Comparison of ENCODE assay signal across 9 mouse cellular contexts in the genomic region with DNA sequence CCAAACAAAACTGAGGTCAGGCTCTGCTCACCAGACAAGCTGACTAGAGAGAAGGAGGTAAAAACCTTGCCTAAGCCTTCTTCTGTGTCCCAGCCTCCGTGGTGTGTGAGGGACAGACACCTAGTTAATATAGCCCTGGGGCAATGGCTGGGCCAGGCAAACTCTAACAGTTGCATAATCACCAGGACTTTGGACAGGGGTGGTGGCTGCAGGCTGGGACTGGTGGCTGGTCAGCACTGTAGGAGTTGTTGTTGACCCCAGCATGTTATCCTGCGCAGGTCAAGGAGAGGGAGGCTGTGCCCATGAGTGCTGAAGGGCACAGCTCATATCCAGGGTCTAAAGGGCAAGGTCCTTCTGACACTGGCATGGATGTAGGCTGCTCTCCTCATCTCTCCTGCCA. TPM values are rescaled to one million over a fixed set of nuclear protein-coding genes. Genes with fewer than 3 reads are reported as not detected.
DNase-seq lines count a peak whose midpoint lies in the region; ATAC-seq lines count a peak whose summit lies in the region.
"Had no signal": no experiment of that assay in that cellular context is flagged by ENCODE, and none has a peak within 500 bp of the region (broad histone marks: within the 10 kb centered on the region; RNA-seq: fewer than 3 reads in every experiment).

A gene (minus strand): TSS at position 127 of the 400 bp plus-strand sequence.

- 70% methylated on average over 2 of the region's 2 CpGs for WGBS in heart, embryonic 12.5 days
- 72% methylated on average over 2 of the region's 2 CpGs for WGBS in embryonic facial prominence, embryonic 12.5 days
- 72% methylated on average over 2 of the region's 2 CpGs for WGBS in intestine, embryonic 16.5 days

- H3K4me1 ChIP-seq in heart, embryonic 12.5 days (replicated peaks) = peaks cover 23% of the 10 kb centered on the region
- H3K4me1 ChIP-seq in embryonic facial prominence, embryonic 12.5 days = peaks cover 9% of the 10 kb centered on the region
- H3K4me1 ChIP-seq in intestine, embryonic 16.5 days (ENCODE audit: control insufficient read depth, insufficient read depth, low read length) = peaks cover 14% of the 10 kb centered on the region
- H3K4me1 ChIP-seq: midbrain, embryonic 15.5 days had no signal

- H3K9me3 ChIP-seq in heart, embryonic 12.5 days (replicated peaks) = no peaks in the 10 kb centered on the region
- no peaks in the 10 kb centered on the region for H3K9me3 ChIP-seq in embryonic facial prominence, embryonic 12.5 days
- no peaks in the 10 kb centered on the region for H3K9me3 ChIP-seq in intestine, embryonic 16.5 days (ENCODE audit: control insufficient read depth, low read length)
- H3K9me3 ChIP-seq: midbrain, embryonic 15.5 days had no signal

- H3K4me3 ChIP-seq in heart, embryonic 12.5 days = no peak within 1 kb of the TSS
- H3K4me3 ChIP-seq in embryonic facial prominence, embryonic 12.5 days = no peak within 1 kb of the TSS
- no peak within 1 kb of the TSS for H3K4me3 ChIP-seq in intestine, embryonic 16.5 days (ENCODE audit: low read length)
- H3K4me3 ChIP-seq: midbrain, embryonic 15.5 days had no signal

- peak within 1 kb of the TSS; percentile 61 for H3K4me2 ChIP-seq in heart, embryonic 12.5 days
- H3K4me2 ChIP-seq in embryonic facial prominence, embryonic 12.5 days (replicated peaks) = no peak within 1 kb of the TSS
- H3K4me2 ChIP-seq in intestine, embryonic 16.5 days (ENCODE audit: low read depth, low read length) = 0 out of 2 replicates have a peak within 1 kb of the TSS, but pooled peaks have one; percentile 8
- H3K4me2 ChIP-seq: midbrain, embryonic 15.5 days had no signal

- peak within 1 kb of the TSS; percentile 61 for H3K9ac ChIP-seq in heart, embryonic 12.5 days
- H3K9ac ChIP-seq in embryonic facial prominence, embryonic 12.5 days = no peak within 1 kb of the TSS
- H3K9ac ChIP-seq in intestine, embryonic 16.5 days (ENCODE audit: low read depth, low read length) = 0 out of 2 replicates have a peak within 1 kb of the TSS, but pooled peaks have one; percentile 51
- H3K9ac ChIP-seq: midbrain, embryonic 15.5 days had no signal

- intact Hi-C loops in left cerebral cortex, postnatal 36 days (cut with DNase I) = no loop called here

- DNase-seq in heart, adult 8-10 months (ENCODE audit: low spot score) = no peak
- peak; percentile 48 for DNase-seq in liver
- DNase-seq in frontal cortex, adult 2 months (ENCODE audit: extremely low spot score in 1 of 2, low spot score in 1 of 2) = no peak
- no peak for DNase-seq in left cerebral cortex, postnatal 36 days (ENCODE audit: low spot score in 2 of 2)
- DNase-seq in layer of hippocampus, adult 18-20 months (ENCODE audit: low spot score in 2 of 2) = no peak

- no peak for ATAC-seq in heart, embryonic 12.5 days (ENCODE audit: insufficient number of reproducible peaks, low FRiP score)
- ATAC-seq in embryonic facial prominence, embryonic 12.5 days (ENCODE audit: insufficient number of reproducible peaks, insufficient read depth, low FRiP score, low TSS enrichment) = no peak
- ATAC-seq in intestine, embryonic 16.5 days = no peak
- ATAC-seq: midbrain, embryonic 15.5 days had no signal

- peak within 1 kb of the TSS; percentile 82 for H3K27ac ChIP-seq in heart, embryonic 12.5 days (ENCODE audit: poor library complexity, severe bottlenecking)
- peak within 1 kb of the TSS; percentile 41; the same call in 1 of the 2 replicates for H3K27ac ChIP-seq in embryonic facial prominence, embryonic 12.5 days
- H3K27ac ChIP-seq in intestine, embryonic 16.5 days (ENCODE audit: low read length) = peak within 1 kb of the TSS; percentile 43; the same call in 1 of the 2 replicates
- H3K27ac ChIP-seq: midbrain, embryonic 15.5 days had no signal

- 0 out of 2 replicates have a peak, but pooled peaks cover 5% of the 10 kb centered on the region for H3K27me3 ChIP-seq in heart, embryonic 12.5 days (replicated peaks)
- H3K27me3 ChIP-seq in embryonic facial prominence, embryonic 12.5 days = no peaks in the 10 kb centered on the region
- H3K27me3 ChIP-seq in intestine, embryonic 16.5 days (replicated peaks; ENCODE audit: control insufficient read depth, insufficient read depth, low read length) = no peaks in the 10 kb centered on the region
- H3K27me3 ChIP-seq: midbrain, embryonic 15.5 days had no signal

- no peaks in the 10 kb centered on the region for H3K36me3 ChIP-seq in heart, embryonic 12.5 days
- no peaks in the 10 kb centered on the region for H3K36me3 ChIP-seq in embryonic facial prominence, embryonic 12.5 days
- H3K36me3 ChIP-seq in intestine, embryonic 16.5 days (ENCODE audit: control insufficient read depth, insufficient read depth, low read length) = no peaks in the 10 kb centered on the region
- H3K36me3 ChIP-seq: midbrain, embryonic 15.5 days had no signal

RNA-seq across cellular contexts. Expression of the gene that starts here (rescaled TPM):
- polyA plus RNA-seq in heart, embryonic 12.5 days (2016; fragmentation: Nextera tagmentation; extraction: Ambion mirVana) = 19.0 and 22.5 TPM in 2 replicates
- total RNA-seq in heart, adult 8-10 months (2022) = 10 to 100 TPM in 2 of 4 experiments, 1 to 10 TPM in 2; 3.5 to 13.3 (median 7.6) TPM
- 8.9 and 9.6 TPM in 2 replicates for polyA plus RNA-seq in embryonic facial prominence, embryonic 12.5 days (2016; fragmentation: Nextera tagmentation; extraction: Ambion mirVana)
- 9.5 and 10.1 TPM in 2 replicates for polyA plus RNA-seq in intestine, embryonic 16.5 days (2015; fragmentation: Nextera tagmentation; extraction: Ambion mirVana)
- 9.2 and 13.7 TPM in 2 replicates for polyA plus RNA-seq in frontal cortex, adult 2 months (2012; rRNA removed)
- total RNA-seq in left cerebral cortex, postnatal 36 days (2021) = 10 to 100 TPM in 1 of 2 experiments, 1 to 10 TPM in 1; 7.4 to 10.8 TPM
- 1 to 10 TPM; 8.4 to 9.9 TPM for total RNA-seq in layer of hippocampus, adult 18-20 months (2021)
